Mouse (Mus musculus): ENCODE results near the gene Tmem39b. TPM values are rescaled to one million over a fixed set of nuclear protein-coding genes. Genes with fewer than 3 reads are reported as not detected.
A peak's percentile ranks its signal among the peaks of the same experiment; 100 is the strongest.
"Not testable (repeated sequence)": the region's sequence is repeated elsewhere in the genome, so short reads cannot be mapped to it uniquely, and the experiment has no call there.

Gene Tmem39b
- polyA plus RNA-seq, 1 experiment from 2014 or later, result 20.2 TPM

DNA sequence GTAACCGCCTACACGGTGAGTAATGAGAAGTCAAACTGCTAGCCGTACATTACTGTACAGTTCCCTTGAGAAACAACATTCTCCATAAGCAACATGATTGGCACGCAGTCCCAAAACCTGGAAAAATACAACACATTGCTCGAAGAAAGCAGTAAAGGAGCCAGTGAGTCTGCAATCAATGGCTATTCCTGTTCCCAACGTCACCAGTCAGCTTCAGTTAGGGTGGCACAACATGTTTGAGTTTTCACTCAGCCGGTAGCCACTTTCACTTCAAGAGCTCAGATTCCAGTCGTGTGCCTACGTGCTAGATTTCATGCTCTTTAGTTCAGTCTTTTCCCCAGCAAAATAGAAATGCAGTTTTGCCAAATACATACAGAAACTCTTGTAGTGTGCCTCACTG lies 19.7 kb upstream of the Tmem39b start:
- H3K27me3 ChIP-seq, result no peaks in the 10 kb centered on the region

DNA sequence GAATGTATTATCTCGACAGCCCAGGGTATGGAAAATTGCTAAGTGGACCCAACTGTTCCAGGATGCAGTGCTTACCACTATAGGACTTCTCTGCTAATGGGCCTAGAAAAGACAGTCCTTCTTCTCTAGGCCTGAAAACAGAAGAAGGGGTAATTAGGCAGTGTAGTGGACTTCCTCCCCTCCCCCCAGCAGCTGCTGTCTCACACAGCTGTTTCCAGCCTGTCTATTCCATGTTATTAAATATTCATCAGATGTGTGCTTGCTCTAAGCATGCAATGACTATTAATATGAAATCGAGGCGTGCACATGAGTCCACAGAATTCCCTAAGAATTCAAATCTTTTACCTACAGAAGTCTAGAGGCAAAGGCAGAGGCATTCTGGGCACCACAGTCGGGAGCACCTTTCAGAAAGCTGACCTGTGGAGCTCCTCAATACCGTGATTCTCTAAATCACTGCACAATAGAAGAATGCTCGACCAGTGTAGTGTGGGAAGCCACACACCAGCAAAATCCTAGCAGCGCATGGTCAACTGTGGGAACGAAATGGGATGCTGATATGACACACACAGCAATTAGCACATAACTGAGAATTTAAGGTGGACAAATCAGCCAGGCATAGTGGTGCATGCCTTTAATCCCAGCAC lies 13.0 kb upstream of the Tmem39b start:
- no peak overlapping the region for H3K27ac ChIP-seq
- no peak overlapping the region for H3K4me2 ChIP-seq
- H3K4me3 ChIP-seq (replicated peaks), result no peak overlapping the region
- H3K27me3 ChIP-seq, result no peaks in the 10 kb centered on the region
- H3K36me3 ChIP-seq, result peaks cover 99% of the 10 kb centered on the region
- ATAC-seq (replicated peaks; ENCODE audit: low FRiP score), result no peak
- no peaks in the 10 kb centered on the region for H3K4me1 ChIP-seq
- no peak overlapping the region for H3K9ac ChIP-seq
- whole genome bisulfite sequencing, result 87% methylated on average over 8 of the region's 8 CpGs
- H3K9me3 ChIP-seq (replicated peaks), result no peaks in the 10 kb centered on the region

More for the DNA sequence above, 19.7 kb upstream of the Tmem39b start:
- no peak for ATAC-seq (replicated peaks; ENCODE audit: low FRiP score)
- Histone ChIP-seq H3K36me3 (peaks cover 86% of the 10 kb centered on the region), H3K4me1 (no peaks in the 10 kb centered on the region), H3K9me3 (replicated peaks) (no peaks in the 10 kb centered on the region), H3K9ac (no peak overlapping the region), H3K27ac (no peak overlapping the region), H3K4me3 (replicated peaks) (no peak overlapping the region), H3K4me2 (no peak overlapping the region)
- WGBS, result 91% methylated on average over 9 of the region's 9 CpGs

DNA sequence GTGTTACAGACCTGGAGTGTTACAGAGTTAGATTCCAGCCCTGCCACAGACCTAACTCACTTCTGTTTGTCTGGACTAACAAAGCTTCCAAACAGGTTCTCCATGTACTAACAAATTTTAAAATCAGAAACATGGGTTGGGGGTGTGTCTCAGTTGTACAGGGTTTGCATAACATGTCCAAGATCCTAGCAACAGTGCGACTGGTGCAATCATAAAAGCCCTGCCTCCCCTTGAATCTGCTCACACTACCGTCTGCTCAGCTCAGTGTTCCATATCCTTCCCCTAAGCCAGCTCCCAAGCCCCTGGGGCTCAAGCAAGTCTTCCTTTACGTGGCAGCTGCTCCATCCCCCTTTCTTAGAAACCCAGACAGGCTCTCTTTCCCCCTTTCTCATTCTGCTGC lies 10.1 kb upstream of the Tmem39b start:
- Histone ChIP-seq H3K9me3 (replicated peaks) (no peaks in the 10 kb centered on the region), H3K4me2 (no peak overlapping the region), H3K27ac (no peak overlapping the region), H3K36me3 (peaks cover 96% of the 10 kb centered on the region), H3K4me1 (peaks cover 24% of the 10 kb centered on the region), H3K27me3 (no peaks in the 10 kb centered on the region), H3K9ac (no peak overlapping the region), H3K4me3 (replicated peaks) (no peak overlapping the region)
- ATAC-seq (replicated peaks; ENCODE audit: low FRiP score), result no peak
- WGBS, result 69% methylated on average over 3 of the region's 3 CpGs

DNA sequence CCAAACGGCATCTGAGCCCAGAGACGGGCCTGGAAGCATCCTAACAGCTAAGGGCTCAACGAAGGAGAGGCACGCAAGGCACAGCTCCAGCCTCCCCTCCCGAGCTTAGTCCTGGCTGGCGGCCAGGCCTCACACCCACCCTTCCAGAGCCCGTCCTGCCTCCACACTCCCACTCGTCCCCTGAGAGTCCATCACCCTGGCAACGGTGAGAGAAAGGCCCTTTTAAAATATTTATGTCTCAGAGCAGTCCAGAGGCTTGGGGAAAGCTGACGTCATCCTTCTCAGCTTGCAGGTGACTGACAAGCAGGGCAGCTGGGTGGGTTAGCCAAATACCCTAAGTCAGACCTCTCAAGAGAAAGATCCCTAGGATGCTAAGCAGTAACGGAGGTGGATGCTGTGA lies 5.8 kb upstream of the Tmem39b start:
- no peaks in the 10 kb centered on the region for H3K27me3 ChIP-seq
- peaks cover 54% of the 10 kb centered on the region for H3K36me3 ChIP-seq
- H3K4me2 ChIP-seq, result 0 out of 2 replicates have a peak overlapping the region, but pooled peaks have one; percentile 4
- peak overlapping the region; percentile 81 for H3K27ac ChIP-seq
- whole genome bisulfite sequencing, result 12% methylated on average over 11 of the region's 11 CpGs
- H3K4me1 ChIP-seq, result peaks cover 39% of the 10 kb centered on the region
- ATAC-seq (replicated peaks; ENCODE audit: low FRiP score), result peak; percentile 79
- H3K9me3 ChIP-seq (replicated peaks), result no peaks in the 10 kb centered on the region
- no peak overlapping the region for H3K4me3 ChIP-seq (replicated peaks)
- H3K9ac ChIP-seq, result peak overlapping the region; percentile 5; the same call in 1 of the 2 replicates

DNA sequence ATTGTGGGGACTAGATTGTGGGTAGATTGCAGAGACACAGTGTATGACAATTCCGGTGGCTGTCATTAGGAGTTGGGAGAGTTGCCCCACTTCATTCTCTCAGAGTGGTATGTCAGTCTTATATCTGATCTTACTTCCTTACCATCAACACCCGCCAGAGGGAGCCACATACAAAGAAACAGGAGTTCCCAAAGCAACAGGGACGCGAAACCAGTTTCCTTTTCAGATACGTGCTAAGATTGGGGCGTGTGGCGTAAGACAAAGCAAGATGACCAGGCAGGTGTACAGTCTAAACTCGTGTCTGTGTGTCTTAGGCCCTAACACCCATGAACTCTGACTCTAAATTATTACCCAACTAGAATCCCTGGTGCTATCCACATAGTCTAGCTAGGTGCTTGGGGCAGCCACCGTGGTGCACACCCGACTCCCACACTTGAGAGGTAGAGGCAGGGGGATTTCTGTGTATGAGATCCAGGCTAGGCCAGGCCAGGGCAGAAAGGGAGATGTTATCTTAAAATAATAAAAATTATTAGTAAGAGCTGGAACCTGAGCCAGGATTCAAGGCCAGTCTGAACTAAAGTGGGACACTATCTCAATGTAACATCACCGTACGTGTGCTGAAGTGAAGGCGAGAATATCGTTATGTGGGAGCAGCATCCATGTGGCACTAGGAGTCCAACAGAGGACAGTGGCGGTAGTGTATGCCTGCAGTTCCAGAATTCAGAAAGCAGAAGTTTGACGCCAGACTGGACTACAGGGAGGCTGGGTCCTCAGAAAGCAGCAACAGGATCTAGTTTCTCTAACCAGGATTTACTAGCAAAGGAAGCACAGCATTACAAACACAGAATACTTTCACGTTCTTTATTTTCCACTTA lies 5.1 kb upstream of the Tmem39b start:
- 0 out of 2 replicates have a peak, but pooled peaks have one; percentile 9 for ATAC-seq (replicated peaks; ENCODE audit: low FRiP score)
- H3K4me1 ChIP-seq, result peaks cover 46% of the 10 kb centered on the region
- H3K4me2 ChIP-seq, result peak overlapping the region; percentile 4; the same call in 1 of the 2 replicates
- no peak overlapping the region for H3K4me3 ChIP-seq (replicated peaks)
- peaks cover 47% of the 10 kb centered on the region for H3K36me3 ChIP-seq
- no peaks in the 10 kb centered on the region for H3K9me3 ChIP-seq (replicated peaks)
- no peaks in the 10 kb centered on the region for H3K27me3 ChIP-seq
- H3K27ac ChIP-seq, result peak overlapping the region; percentile 81
- 44% methylated on average over 17 of the region's 17 CpGs for WGBS
- H3K9ac ChIP-seq, result peak overlapping the region; percentile 5; the same call in 1 of the 2 replicates

DNA sequence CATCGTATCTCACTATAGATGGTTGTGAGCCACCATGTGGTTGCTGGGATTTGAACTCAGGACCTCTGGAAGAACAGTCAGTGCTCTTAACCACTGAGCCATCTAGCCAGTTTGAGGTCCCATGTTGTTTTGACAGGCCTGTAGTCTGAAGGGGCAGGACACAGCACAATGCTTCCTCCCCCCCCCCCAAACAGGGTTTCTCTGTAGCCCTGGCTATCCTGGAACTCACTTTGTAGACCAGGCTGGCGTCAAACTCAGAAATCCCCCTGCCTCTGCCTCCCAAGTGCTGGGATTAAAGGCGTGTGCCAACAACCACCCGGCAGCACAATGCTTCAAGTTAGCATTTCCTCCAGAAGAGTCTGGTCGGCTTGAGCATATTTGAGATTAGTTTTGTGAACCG lies 4.0 kb upstream of the Tmem39b start:
- not testable (repeated sequence) for H3K27ac ChIP-seq; H3K4me3 ChIP-seq (replicated peaks); H3K9me3 ChIP-seq (replicated peaks); H3K9ac ChIP-seq; H3K27me3 ChIP-seq; H3K4me2 ChIP-seq; ATAC-seq (replicated peaks; ENCODE audit: low FRiP score)
- Histone ChIP-seq H3K4me1 (peaks cover 49% of the 10 kb centered on the region), H3K36me3 (peaks cover 36% of the 10 kb centered on the region)
- WGBS, result 85% methylated on average over 6 of the region's 6 CpGs

DNA sequence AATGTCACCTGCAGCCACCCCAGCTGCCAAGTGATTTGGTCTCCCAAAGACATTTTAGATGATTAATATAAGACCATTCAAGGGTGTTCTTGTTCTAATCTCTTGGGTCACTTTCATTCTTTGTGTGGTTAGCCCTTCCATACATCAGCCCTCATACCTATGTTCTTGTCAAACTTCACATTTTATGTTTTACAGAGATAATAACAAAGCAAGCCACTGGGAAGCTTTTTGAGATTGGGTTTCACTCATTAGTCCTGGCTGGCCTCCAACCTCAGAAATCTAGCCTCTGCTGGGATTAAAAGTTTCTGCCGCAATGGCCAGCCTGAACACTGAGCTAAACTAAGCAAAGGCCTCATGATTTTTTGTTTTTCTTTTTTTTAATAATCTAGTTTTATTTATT lies 3.6 kb upstream of the Tmem39b start:
- Histone ChIP-seq H3K9me3 (replicated peaks) (no peaks in the 10 kb centered on the region), H3K4me2 (no peak overlapping the region), H3K27ac (no peak overlapping the region), H3K4me1 (peaks cover 53% of the 10 kb centered on the region), H3K9ac (no peak overlapping the region), H3K4me3 (replicated peaks) (no peak overlapping the region), H3K36me3 (peaks cover 31% of the 10 kb centered on the region), H3K27me3 (no peaks in the 10 kb centered on the region)
- ATAC-seq (replicated peaks; ENCODE audit: low FRiP score), result no peak
- whole genome bisulfite sequencing, result 78% methylated on average over 1 of the region's 1 CpGs

DNA sequence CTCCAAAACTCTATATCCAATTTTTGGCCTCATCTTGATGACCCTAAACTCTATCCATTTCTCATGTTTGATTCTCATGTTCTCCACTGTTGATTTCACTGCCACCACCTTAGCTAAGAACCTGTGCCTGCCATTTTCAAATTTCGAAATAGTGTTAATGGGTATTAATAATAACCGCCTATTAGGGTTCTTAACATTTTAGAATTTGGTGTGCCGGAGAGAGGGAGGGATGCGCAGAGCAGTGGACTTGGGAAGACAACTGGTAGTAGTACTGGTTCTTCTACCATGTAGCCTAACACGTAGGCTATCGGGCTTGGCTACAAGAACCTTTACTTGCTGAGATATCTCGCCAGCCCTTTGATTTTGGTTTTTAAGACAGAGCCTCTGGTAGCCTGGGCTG lies 553 bp upstream of the Tmem39b start:
- ATAC-seq (replicated peaks; ENCODE audit: low FRiP score), result no peak
- Histone ChIP-seq H3K9ac (peak overlapping the region; percentile 71; the same call in 1 of the 2 replicates), H3K4me3 (replicated peaks) (peak overlapping the region; percentile 66), H3K36me3 (peaks cover 26% of the 10 kb centered on the region), H3K27ac (peak overlapping the region; percentile 91), H3K4me1 (peaks cover 38% of the 10 kb centered on the region), H3K27me3 (no peaks in the 10 kb centered on the region), H3K9me3 (replicated peaks) (no peaks in the 10 kb centered on the region), H3K4me2 (peak overlapping the region; percentile 78)
- 89% methylated on average over 7 of the region's 7 CpGs for WGBS

DNA sequence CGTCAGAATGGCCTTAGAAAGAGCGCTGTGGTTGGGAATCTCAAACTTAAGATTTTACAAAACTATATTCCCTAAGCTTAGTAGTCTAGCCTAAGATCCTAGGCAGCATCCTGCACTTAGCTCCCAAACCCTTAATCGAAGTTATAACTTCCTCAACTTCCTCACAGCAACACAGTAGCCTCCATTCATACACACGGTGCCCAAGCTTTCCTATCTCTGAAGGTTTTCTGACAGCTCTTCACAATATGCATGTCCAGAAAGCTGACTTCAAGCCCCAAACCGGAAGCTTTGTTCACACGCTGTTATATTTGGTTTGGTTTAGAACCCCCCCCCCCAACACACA lies 852 bp downstream of the Tmem39b start:
- ATAC-seq (replicated peaks; ENCODE audit: low FRiP score), result no peak
- peak overlapping the region; percentile 91 for H3K27ac ChIP-seq
- H3K4me2 ChIP-seq, result peak overlapping the region; percentile 78
- peaks cover 35% of the 10 kb centered on the region for H3K36me3 ChIP-seq
- H3K27me3 ChIP-seq, result no peaks in the 10 kb centered on the region
- no peaks in the 10 kb centered on the region for H3K9me3 ChIP-seq (replicated peaks)
- peak overlapping the region; percentile 66 for H3K4me3 ChIP-seq (replicated peaks)
- peak overlapping the region; percentile 71 for H3K9ac ChIP-seq
- H3K4me1 ChIP-seq, result peaks cover 31% of the 10 kb centered on the region
- 15% methylated on average over 6 of the region's 6 CpGs for WGBS

DNA sequence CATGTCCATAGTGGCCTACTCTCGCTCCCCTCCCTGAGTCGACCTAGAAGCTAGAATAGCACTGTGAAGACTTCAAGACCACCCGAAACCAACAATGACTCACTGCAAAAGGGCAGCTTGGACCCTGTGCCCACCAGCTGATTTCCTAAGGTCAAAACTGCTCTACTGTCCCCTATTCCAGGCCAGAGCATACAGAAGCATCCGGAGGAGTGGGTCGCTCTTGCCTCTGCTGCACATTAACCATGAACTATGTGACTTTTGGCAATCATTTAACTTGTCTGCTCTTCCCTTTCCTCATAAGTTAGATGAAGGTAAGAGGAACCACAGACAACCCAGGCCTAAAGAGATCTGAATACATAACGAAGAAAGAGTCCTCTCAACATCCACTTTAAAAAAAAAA lies 12.1 kb downstream of the Tmem39b start:
- no peaks in the 10 kb centered on the region for H3K27me3 ChIP-seq
- peak; percentile 52; the same call in 1 of the 2 replicates for ATAC-seq (replicated peaks; ENCODE audit: low FRiP score)
- peak overlapping the region; percentile 19 for H3K4me2 ChIP-seq
- no peak overlapping the region for H3K4me3 ChIP-seq (replicated peaks)
- H3K4me1 ChIP-seq, result peaks cover 6% of the 10 kb centered on the region
- H3K36me3 ChIP-seq, result peaks cover 92% of the 10 kb centered on the region
- no peaks in the 10 kb centered on the region for H3K9me3 ChIP-seq (replicated peaks)
- H3K9ac ChIP-seq, result no peak overlapping the region
- WGBS, result 82% methylated on average over 6 of the region's 6 CpGs
- peak overlapping the region; percentile 79 for H3K27ac ChIP-seq

DNA sequence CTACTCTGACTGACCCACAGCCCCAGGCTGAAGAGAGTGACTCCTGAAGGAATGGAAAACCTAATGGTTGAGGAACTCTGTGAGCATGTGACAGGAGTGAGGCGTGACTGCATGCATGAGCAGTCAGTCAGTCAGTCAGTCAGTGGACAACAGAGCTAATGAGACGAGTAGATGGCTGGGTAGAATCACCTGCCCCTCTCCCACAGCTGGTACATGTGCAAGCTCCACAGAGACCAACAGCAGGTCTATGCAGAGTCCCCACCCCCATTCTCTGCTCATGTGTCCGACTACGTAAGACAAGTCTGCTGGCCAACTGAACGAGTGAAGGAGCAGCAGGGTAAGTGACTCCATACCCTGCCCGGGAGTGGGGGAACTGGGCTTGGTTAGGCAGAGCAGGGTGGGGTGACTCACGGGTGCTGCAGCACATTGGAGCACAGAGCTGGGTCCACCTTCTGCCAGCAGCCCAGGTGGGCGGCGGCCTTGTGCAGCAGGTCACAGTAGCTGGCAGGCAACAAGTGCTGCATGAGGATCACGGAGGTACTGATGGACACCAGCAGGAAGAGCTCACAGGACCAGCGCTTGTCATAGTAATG lies 12.6 kb downstream of the Tmem39b start:
- H3K4me3 ChIP-seq (replicated peaks), result no peak overlapping the region
- whole genome bisulfite sequencing, result 71% methylated on average over 11 of the region's 11 CpGs
- peak overlapping the region; percentile 19 for H3K4me2 ChIP-seq
- H3K9ac ChIP-seq, result no peak overlapping the region
- H3K36me3 ChIP-seq, result peaks cover 90% of the 10 kb centered on the region
- H3K27ac ChIP-seq, result peak overlapping the region; percentile 79
- no peaks in the 10 kb centered on the region for H3K9me3 ChIP-seq (replicated peaks)
- ATAC-seq (replicated peaks; ENCODE audit: low FRiP score), result peak; percentile 89
- H3K27me3 ChIP-seq, result no peaks in the 10 kb centered on the region
- H3K4me1 ChIP-seq, result peaks cover 6% of the 10 kb centered on the region

DNA sequence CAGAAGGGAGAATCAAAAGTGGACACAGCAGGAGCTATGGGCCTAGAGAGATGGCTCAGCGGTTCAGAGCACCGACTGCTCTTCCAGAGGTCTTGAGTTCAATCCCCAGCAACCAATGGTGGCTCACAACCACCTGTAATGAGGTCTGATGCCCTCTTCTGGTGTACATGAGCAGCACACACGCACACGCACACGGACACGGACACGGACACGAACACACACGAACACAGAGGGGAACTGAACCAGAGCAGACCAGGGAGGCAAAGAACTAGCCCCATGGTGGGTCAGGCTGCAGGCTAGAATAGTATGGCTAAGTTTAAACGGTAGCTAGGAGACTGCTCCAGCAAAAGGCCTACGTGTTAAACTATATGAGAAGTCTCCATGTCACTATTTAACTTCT lies 14.8 kb downstream of the Tmem39b start:
- Histone ChIP-seq H3K4me1 (peaks cover 6% of the 10 kb centered on the region), H3K4me3 (replicated peaks) (no peak overlapping the region), H3K4me2 (no peak overlapping the region), H3K27me3 (no peaks in the 10 kb centered on the region), H3K27ac (peak overlapping the region; percentile 16; the same call in 1 of the 2 replicates), H3K36me3 (peaks cover 93% of the 10 kb centered on the region), H3K9ac (no peak overlapping the region), H3K9me3 (replicated peaks) (no peaks in the 10 kb centered on the region)
- WGBS, result 90% methylated on average over 11 of the region's 11 CpGs
- no peak for ATAC-seq (replicated peaks; ENCODE audit: low FRiP score)
